Mouse (Mus musculus): Measurements from ENCODE around the gene Col18a1.

Gene Col18a1

DNA sequence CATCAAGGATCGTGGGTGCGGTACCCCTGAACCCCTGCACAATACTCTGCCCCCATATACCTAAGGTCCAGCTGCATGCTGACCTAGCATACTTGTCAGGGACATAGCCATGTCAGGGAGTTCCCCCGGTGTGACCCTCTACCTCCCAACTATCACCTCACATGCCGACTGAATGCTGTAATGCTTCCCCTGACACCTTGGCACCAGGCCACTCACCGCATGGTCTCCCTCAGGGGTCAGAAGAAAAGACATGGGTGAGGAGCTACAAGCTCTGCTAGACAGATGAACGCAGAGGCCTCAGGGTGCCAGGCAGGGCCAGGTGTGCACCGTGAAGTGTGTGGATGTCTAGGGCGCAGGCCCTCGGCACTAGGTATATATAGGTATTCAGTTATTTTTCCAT, 56.3 kb downstream of the Col18a1 start:
- DNase-seq (ENCODE audit: low spot score in 2 of 2): no peak

GRCm38 (mm10) chr10:77108106-77108505, 58.2 kb downstream of the Col18a1 start:
- DNase-seq (ENCODE audit: low spot score in 2 of 2): no peak

GRCm38 (mm10) chr10:77104327-77104726, 62.0 kb downstream of the Col18a1 start:
- no peak for DNase-seq (ENCODE audit: low spot score in 2 of 2)

DNA sequence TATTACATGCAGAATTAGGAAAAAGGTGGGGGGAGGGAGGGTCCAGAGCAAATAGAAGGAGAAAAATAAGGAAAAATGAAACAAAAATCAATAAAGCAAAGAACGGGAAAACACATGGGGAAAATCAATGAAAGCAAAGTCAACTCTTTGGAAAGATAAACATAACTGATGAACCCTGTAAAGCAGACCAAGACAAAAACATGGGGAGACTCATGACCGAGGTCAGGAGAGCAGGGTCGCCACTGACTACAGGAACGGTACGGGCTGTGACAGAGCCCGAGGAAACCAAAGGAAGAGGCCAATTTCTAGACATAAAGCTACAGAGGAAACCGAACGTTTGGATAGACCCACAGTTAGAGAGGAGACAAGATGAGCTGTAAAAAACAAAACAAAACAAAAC, 62.7 kb downstream of the Col18a1 start:
- no peak for DNase-seq (ENCODE audit: low spot score in 2 of 2)

GRCm38 (mm10) chr10:77099777-77100176, 66.6 kb downstream of the Col18a1 start:
- DNase-seq (ENCODE audit: low spot score in 2 of 2): no peak

DNA sequence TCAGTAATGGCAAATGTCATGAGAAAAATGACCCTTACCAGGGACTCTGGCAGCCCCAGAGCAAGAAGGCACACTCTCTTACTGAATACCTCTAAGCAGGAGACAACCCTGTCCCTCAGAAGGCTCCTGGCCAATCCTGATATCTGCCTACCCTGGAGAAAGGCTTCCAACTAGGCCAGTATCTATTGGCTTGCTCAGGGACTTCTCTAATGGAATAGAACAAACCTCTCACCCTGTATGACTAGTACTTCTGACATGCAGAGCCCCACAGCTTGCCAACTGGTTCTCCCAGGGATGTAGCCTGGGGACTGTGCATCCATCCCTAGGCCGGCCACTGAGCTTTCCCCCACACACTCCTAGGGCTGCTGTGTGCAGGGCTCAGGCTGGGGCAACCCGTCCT, 67.7 kb downstream of the Col18a1 start:
- no peak for DNase-seq (ENCODE audit: low spot score in 2 of 2)

- no peak for DNase-seq (ENCODE audit: low spot score in 2 of 2)
Observed at GRCm38 (mm10) chr10:77097890-77098200, 68.5 kb downstream of the Col18a1 start.

- no peak for DNase-seq (ENCODE audit: low spot score in 2 of 2)
Observed at GRCm38 (mm10) chr10:77097006-77097889, 69.1 kb downstream of the Col18a1 start.

DNA sequence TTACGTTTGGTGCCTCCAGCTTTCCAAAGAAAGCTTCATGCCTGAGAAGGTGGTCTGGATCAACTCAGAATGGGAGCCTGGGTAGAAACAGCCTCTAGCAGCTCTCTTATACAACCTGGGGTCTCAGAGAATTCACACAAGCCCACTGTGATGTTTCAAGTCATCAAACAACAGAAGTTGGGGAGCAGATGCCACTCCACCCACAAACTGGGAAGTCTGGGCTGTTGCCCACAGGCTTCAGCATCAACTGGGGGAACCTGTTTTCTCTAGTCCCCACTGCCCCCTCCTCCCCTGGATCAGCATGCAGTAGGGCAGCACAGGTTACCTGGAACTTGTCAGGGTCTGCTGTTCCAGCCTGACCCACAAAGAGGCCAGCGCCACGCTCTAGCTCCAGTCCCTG, 70.7 kb downstream of the Col18a1 start:
- no peak for DNase-seq (ENCODE audit: low spot score in 2 of 2)

DNA sequence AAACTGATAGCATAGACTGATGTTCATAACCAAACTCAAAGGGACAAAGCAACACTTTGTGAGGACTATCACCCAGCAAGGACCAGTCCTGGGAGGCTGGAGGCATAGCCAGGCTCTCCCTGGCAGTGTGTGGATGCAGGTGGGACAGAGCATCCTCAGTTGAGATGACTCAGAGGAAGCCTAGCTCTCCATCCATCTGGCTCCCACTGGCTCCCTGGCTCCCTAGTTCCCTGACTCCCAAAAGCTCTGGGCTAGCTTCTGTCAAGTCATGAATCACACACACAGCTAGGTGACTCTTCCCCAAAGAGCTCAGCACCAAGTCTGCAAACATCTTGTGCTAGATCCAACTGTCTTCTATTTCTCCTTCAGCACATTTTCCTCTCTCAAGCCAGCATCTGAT, 72.5 kb downstream of the Col18a1 start:
- DNase-seq (ENCODE audit: low spot score in 2 of 2): no peak

DNA sequence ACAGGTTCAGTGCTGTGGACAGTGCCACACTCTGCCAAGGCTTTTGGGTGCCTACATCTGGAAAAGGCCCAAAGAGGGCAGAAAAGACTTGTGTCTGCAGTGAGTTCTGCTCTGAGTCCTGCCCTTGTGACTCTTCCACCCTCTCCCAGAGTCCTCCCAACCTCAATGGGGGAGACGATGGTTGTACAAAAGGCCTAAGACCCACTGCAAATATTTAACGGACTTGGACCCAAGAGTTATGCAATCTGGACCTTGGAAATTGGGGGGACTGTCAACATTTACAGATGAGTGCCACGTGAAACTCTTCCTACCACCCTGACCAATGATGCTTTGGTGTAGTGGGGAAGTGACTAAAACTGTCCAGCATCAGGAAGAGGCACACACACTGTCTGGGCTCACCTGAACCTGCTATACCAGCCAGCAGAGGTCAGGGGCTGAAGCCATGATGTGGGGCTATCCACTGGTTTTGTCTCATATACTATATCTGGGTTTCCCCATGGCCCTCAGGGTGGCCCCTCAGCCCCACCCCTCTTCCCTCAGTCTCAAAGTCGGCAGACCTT, 74.7 kb downstream of the Col18a1 start:
- DNase-seq (ENCODE audit: low spot score in 2 of 2): no peak

DNA sequence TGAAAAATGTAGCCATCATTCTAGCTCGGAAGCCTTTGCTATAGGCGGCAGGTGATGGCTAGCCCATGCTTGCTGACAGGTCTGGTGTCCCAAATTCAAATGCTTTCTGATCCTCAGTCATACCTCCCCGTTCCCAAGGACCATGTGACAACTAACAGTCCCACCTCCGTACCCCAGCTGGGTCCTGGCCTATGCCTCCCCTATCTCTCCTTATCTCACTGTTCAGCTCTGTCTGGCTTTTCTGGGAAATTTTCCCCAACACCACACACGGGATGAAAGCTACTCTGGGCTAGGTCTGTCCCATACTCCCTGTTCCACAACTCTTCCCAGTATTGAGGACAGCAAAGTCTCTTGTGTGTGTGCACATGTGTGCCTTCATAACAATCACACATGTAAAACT, 76.3 kb downstream of the Col18a1 start:
- DNase-seq (ENCODE audit: low spot score in 2 of 2): no peak

GRCm38 (mm10) chr10:77089336-77089735, 77.0 kb downstream of the Col18a1 start:
- DNase-seq (ENCODE audit: low spot score in 2 of 2): no peak

DNA sequence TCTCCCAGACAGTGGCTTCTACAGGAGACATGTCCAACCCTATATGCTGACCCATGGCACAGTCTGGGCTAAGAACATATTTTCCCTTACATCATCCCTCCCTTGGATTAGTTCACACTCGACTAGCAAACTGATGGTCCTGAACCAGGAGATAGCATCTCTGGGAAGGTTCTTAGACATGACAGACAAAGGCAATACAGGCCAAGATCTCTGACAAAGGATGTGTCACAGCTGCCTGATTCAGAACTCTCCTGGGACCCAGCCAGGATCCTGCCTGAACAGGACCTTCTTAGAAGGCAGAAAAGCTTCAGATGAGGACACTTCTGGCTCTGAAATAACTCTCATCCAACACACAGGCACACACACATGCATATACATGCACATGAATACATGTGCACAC, 81.8 kb downstream of the Col18a1 start:
- DNase-seq (ENCODE audit: low spot score in 2 of 2): no peak

DNA sequence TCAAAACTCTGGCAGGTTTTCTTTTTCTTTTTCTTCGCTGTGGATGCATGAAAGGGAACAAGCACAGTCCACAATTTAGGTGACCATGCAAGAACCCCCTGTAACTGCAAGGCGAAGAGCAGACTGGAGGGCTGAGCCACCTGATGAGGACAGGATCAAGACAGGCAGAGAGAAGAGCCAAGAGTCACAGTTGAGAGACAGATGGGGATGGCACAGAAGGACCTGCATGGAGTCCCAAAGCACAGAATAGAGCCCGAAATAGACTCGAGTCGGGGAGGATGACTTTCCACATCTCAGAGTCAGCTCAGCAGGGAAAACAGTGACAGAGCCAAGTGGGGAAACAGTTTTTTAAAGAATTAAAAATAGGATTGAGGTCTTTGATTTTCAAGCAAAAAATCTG, 83.4 kb downstream of the Col18a1 start:
- DNase-seq (ENCODE audit: low spot score in 2 of 2): no peak

DNA sequence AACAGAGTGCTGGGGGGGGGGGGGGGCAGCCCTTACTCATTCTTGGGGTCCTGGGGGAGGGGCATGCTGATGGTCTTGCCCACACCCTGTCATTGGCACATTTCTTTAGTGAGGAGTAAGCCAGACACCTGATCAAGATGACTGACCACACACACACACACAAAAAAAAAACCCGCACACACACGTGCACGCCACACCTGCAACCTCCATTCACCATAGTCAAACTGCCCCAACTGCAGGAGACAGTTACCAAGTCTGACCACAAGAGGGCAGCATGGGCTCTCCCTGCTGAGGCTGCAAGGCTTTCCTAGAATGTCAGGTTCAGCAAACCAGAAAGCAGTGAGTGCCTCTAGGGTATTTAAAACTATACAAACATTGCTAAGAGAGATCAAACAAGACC, 83.9 kb downstream of the Col18a1 start:
- DNase-seq (ENCODE audit: low spot score in 2 of 2): peak; percentile 72 to 77

- no peak for DNase-seq (ENCODE audit: low spot score in 2 of 2)
Observed at GRCm38 (mm10) chr10:77078961-77079360, 87.4 kb downstream of the Col18a1 start.

DNA sequence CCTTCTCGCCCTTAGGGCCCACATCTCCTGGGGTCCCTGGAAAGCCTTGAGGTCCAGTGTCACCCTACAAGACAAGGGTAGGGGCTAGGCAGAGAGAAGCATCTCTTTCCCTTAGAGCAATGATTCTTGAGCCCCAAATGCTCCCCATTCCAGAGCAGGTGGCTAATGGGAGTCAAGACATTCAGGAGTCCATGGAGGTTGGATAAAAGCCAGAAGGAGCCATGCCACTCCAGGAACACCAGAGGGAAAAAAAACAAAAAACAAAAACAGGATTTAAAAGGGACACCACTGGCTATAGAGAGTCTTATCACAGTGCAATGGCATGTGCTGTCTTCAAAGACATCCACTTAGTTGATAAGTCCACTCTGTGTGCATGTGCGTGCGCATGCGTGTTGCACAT, 87.9 kb downstream of the Col18a1 start:
- no peak for DNase-seq (ENCODE audit: low spot score in 2 of 2)

DNA sequence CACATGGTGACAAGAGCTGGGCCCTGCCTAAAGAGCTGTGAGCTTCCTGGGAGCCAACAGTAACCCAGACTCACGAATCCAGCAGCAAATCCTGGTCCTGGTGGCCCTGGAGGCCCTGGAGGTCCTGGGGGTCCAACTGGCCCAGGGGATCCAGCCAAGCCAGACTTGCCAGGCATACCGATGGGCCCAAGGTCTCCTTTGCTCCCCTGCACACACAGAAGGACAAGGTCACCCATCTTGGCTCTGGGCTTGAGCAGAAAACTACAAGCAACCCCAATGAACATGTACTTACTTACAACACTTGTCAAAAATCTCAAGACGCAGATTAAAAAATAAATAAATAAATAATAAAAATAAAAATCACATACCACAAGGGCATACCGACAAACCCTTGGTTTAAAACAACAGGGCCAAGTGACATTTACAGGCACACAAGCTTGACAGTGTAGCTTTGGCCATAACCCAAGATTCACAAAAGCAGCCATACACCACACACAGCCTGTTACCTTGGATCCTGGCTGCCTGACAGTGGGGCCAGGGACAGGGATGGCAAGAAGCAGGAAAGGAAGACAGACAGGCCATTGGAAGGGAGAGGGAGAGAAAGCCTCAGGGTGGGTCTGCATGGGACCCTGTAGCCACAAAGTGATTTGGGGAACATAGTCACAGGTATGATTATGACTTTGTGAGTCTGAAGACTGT, 91.9 kb downstream of the Col18a1 start:
- DNase-seq (ENCODE audit: low spot score in 2 of 2): no peak

DNA sequence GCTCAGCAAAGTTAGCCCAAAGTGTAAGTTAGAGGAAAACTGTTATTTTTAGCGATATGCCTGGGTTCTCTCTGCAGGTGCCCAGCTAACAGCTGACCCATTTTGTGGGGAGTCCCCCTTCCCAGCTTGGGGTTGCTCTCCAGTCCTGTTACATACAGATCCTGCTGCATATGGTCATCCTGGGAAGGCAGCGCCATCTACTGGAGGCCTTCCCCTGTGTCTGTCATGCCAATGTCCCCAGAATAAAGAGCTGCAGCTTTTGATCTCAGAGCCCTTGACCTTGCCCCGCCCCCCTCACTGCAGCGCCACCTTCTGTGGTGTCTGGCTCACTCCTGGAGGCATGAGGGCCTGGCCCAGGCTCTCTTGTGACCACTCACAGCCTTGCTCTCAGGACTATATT, 96.3 kb downstream of the Col18a1 start:
- peak; percentile 53 to 57 for DNase-seq (ENCODE audit: low spot score in 2 of 2)

DNA sequence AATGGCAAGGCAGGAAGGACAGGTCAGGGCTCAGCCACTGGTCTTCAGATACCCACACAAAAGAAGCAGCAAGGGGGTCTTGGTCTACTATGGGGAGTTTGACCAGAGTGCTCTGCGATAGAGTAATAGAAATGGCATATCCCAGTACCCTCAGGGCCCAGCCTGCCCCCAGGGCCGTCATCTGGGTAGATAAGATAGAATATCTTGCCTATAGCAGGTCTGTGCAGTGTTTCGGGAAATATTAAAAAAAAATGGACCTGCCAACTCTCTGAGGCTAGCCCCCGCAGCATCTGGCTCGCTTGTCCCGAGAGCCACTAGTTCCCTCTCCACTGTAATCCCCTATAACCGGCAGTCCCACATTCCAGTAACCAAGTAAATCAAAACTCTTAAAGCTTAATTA, 97.9 kb downstream of the Col18a1 start:
- no peak for DNase-seq (ENCODE audit: low spot score in 2 of 2)

GRCm38 (mm10) chr10:77064659-77065058, 101.7 kb downstream of the Col18a1 start:
- no peak for DNase-seq (ENCODE audit: low spot score in 2 of 2)

- no peak for DNase-seq (ENCODE audit: low spot score in 2 of 2)
Observed at GRCm38 (mm10) chr10:77064239-77064638, 102.1 kb downstream of the Col18a1 start.

Data from frontal cortex, postnatal 25 days (tissue).